8 mouse cellular contexts compared by ENCODE assay signal in the genomic region with DNA sequence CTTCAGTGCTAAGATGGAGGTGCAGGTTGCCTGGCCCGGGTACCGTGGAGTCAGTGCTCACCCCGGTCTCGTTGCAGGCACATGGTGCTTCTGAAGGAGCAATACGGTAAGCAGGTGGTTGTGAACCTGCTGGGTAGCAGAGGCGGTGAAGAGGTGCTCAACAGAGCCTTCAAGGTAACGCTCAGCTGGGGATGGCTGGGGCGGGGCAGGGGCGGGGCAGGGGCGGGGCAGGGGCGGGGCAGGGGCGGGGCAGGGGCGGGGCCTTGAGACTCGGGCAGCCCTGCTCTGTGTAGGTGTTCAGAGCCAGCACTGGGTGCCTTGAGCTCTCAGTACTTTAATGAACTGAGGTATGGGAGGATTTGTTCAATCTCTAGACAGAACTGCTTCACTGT.
DNase-seq lines count a peak whose midpoint lies in the region; ATAC-seq and TF ChIP-seq lines count a peak whose summit lies in the region.

No protein-coding gene starts in this region.

- H3K4me2 ChIP-seq in forebrain, embryonic 11.5 days (ENCODE audit: low read depth, low read length, severe bottlenecking): peak overlapping the region; percentile 20; the same call in 1 of the 2 replicates
- H3K4me2 ChIP-seq in stomach, embryonic 15.5 days: peak overlapping the region; percentile 22; the same call in 1 of the 2 replicates

- no peak for DNase-seq in testis, postnatal 14 days (ENCODE audit: low spot score)
- DNase-seq in forebrain, embryonic 11.5 days (ENCODE audit: low spot score): no peak
- no peak for DNase-seq in liver, adult 2 months (ENCODE audit: extremely low read depth, low read depth, low spot score)
- DNase-seq in gastrocnemius, postnatal 4 days (ENCODE audit: low spot score in 2 of 2): no peak
- no peak for DNase-seq in spleen, adult 12 weeks (ENCODE audit: low spot score)
- DNase-seq in urinary bladder, postnatal 25 days (ENCODE audit: low spot score): no peak

- H3K9me3 ChIP-seq in forebrain, embryonic 11.5 days (ENCODE audit: control insufficient read depth, low read length): no peaks in the 10 kb centered on the region
- H3K9me3 ChIP-seq in stomach, embryonic 15.5 days: no peaks in the 10 kb centered on the region; the same call in 1 of the 2 replicates

- H3K4me3 ChIP-seq in testis, adult 2 months (ENCODE audit: control insufficient read depth, low read depth, low read length): peak overlapping the region; percentile 81
- H3K4me3 ChIP-seq in forebrain, embryonic 11.5 days (ENCODE audit: low read depth, low read length): no peak overlapping the region
- H3K4me3 ChIP-seq in liver, adult 2 months (ENCODE audit: insufficient read depth, low read depth, low read length): no peak overlapping the region
- no peak overlapping the region for H3K4me3 ChIP-seq in stomach, embryonic 15.5 days (replicated peaks)

- no peak overlapping the region for H3K9ac ChIP-seq in forebrain, embryonic 11.5 days (ENCODE audit: low read length)
- H3K9ac ChIP-seq in liver, adult 2 months (ENCODE audit: low read depth, low read length): no peak overlapping the region
- H3K9ac ChIP-seq in stomach, embryonic 15.5 days: no peak overlapping the region

- no peaks in the 10 kb centered on the region for H3K79me2 ChIP-seq in liver, adult 2 months (ENCODE audit: control insufficient read depth, insufficient read depth, low read length)

- TF ChIP-seq CTCF in testis, adult 2 months (IDR thresholded peaks at IDR 0.05; ENCODE audit: control insufficient read depth, insufficient read depth, insufficient replicate concordance, low read depth, low read length): no peak
- no peak for TF ChIP-seq CTCF in liver, adult 2 months (IDR thresholded peaks at IDR 0.05; ENCODE audit: low read depth, low read length)

- H3K4me1 ChIP-seq in testis, adult 2 months (ENCODE audit: control insufficient read depth, insufficient read depth, low read length): peaks cover 19% of the 10 kb centered on the region
- H3K4me1 ChIP-seq in forebrain, embryonic 11.5 days (replicated peaks; ENCODE audit: control insufficient read depth, insufficient read depth, low read length): 0 out of 2 replicates have a peak, but pooled peaks cover 2% of the 10 kb centered on the region
- peaks cover 10% of the 10 kb centered on the region for H3K4me1 ChIP-seq in liver, adult 2 months (ENCODE audit: control insufficient read depth, insufficient read depth, low read length)
- peaks cover 23% of the 10 kb centered on the region for H3K4me1 ChIP-seq in stomach, embryonic 15.5 days

- peak; percentile 51; the same call in 1 of the 2 replicates for ATAC-seq in forebrain, embryonic 11.5 days (replicated peaks; ENCODE audit: low FRiP score)
- peak; percentile 71 for ATAC-seq in stomach, embryonic 15.5 days (ENCODE audit: insufficient read depth, low FRiP score, low read depth)

- H3K27ac ChIP-seq in testis, adult 2 months (ENCODE audit: control insufficient read depth, insufficient read depth, low read depth, low read length): peak overlapping the region; percentile 41
- H3K27ac ChIP-seq in forebrain, embryonic 11.5 days (ENCODE audit: low read depth, low read length): no peak overlapping the region
- H3K27ac ChIP-seq in liver, adult 2 months (replicated peaks; ENCODE audit: insufficient read depth, low read depth, low read length): peak overlapping the region; percentile 23; the same call in 1 of the 2 replicates
- peak overlapping the region; percentile 92 for H3K27ac ChIP-seq in stomach, embryonic 15.5 days

- H3K36me3 ChIP-seq in testis, adult 2 months (ENCODE audit: control insufficient read depth, insufficient read depth, low read length): no peaks in the 10 kb centered on the region
- H3K36me3 ChIP-seq in forebrain, embryonic 11.5 days (ENCODE audit: control insufficient read depth, insufficient read depth, low read length): no peaks in the 10 kb centered on the region
- H3K36me3 ChIP-seq in liver, adult 2 months (ENCODE audit: control insufficient read depth, insufficient read depth, low read length): no peaks in the 10 kb centered on the region
- H3K36me3 ChIP-seq in stomach, embryonic 15.5 days: 0 out of 2 replicates have a peak, but pooled peaks cover 5% of the 10 kb centered on the region

- WGBS in forebrain, embryonic 11.5 days: 10% methylated on average over 14 of the region's 14 CpGs
- WGBS in liver, adult 2 months: 26% methylated on average over 14 of the region's 14 CpGs
- 8% methylated on average over 14 of the region's 14 CpGs for WGBS in stomach, embryonic 15.5 days

- no peaks in the 10 kb centered on the region for H3K27me3 ChIP-seq in testis, adult 2 months (ENCODE audit: control insufficient read depth, insufficient read depth, low read length)
- no peaks in the 10 kb centered on the region for H3K27me3 ChIP-seq in forebrain, embryonic 11.5 days (ENCODE audit: control insufficient read depth, insufficient read depth, low read length)
- H3K27me3 ChIP-seq in liver, adult 2 months (ENCODE audit: control insufficient read depth, insufficient read depth, low read length): no peaks in the 10 kb centered on the region
- H3K27me3 ChIP-seq in stomach, embryonic 15.5 days (replicated peaks): no peaks in the 10 kb centered on the region

- peak; percentile 7; the same call in 1 of the 2 replicates for TF ChIP-seq POLR2A in testis, adult 2 months (IDR thresholded peaks at IDR 0.05; ENCODE audit: control insufficient read depth, low read depth, low read length)
- TF ChIP-seq POLR2A in liver, adult 2 months (IDR thresholded peaks at IDR 0.05; ENCODE audit: extremely low read depth, insufficient read depth, low read length): no peak
